Mouse (Mus musculus) ES-CJ7 (cell line): Measurements from ENCODE around the gene Ccdc12.
A peak's percentile ranks its signal among the peaks of the same experiment; 100 is the strongest.

Experiments used
- DNase-seq: peaks from one replicate; pipeline ENCODE4 v3.0.0; 2011; ENCODE audit warnings: low read depth, low spot score

Ccdc12 gene

GRCm38 (mm10) chr9:110742295-110742950 is 86.1 kb downstream of the Ccdc12 start:
- DNase-seq, result no peak

DNA sequence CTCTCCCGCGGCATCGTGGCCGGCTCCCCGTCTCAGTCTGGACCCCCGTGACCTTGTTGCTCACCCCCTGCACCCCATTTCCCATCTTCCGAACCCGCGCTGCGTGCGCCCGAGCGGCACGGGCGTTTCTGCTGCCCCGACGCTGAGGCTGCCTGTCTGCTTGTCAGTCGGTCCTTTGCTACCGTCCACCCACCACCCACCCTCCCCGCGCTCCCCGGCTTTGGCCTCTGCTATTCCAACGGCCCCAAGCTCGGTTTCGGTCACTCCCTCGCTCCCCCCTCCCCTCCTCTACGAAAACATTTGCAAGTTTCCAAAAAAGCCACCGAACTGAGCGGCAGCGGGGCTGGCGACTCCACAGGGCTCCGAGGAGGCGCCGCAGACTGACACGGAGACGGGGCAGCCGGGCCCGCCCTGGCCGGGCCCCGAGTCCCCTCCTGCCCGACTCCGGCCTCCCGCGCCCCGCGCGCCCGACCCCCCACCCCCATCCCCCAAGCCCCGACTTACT is 86.7 kb downstream of the Ccdc12 start:
- peak; percentile 46 for DNase-seq

GRCm38 (mm10) chr9:110743456-110744323 is 87.4 kb downstream of the Ccdc12 start:
- DNase-seq, result peak; percentile 42

DNA sequence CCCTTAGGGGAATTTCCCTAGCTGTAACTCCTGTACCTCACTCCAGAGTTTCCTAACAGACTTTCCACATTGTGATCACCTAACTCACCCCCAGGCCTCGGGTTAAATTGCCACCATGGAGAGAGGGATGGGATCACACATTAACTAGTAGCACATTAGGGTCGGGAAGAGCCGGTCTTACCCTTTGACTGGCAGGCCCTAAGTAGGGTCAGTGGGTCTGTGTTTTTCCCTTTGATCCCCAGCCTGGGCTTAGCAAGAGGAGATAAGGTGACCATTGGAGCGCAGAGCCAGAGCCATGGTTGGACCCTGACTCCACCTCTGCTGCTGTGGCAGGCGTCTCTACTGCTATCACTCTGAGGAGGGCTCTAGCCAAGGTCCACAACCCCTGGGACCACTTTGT is 89.4 kb downstream of the Ccdc12 start:
- DNase-seq, result no peak

DNA sequence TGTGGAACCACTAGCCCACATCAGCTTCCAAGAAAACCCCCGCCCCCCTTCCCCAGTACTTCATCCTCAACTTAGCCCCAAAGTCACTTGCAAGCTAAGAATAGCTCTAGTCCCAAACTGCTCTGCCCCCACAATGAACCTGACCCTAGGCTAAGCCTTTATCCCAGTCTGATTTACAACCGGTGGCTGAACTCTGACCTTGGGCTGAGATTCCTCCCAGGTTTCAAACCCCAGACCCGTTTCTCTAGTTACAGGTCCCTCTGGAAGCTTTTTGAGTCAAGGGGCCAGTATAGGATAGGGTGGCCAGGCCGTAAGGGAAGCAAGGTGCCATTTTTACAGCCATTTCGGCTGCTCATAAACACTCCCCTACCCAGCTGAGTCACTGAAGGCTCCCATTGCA is 89.9 kb downstream of the Ccdc12 start:
- no peak for DNase-seq

- no peak for DNase-seq
These were observed 90.7 kb downstream of the Ccdc12 start, which contains the start of gene Pth1r for GRCm38 (mm10) chr9:110746961-110747360. Gene Pth1r (minus strand): TSS chr9:110747145.

- DNase-seq, result no peak
These were observed 92.1 kb downstream of the Ccdc12 start for GRCm38 (mm10) chr9:110748451-110748850.

GRCm38 (mm10) chr9:110750404-110751187 is 94.3 kb downstream of the Ccdc12 start:
- DNase-seq, result no peak

GRCm38 (mm10) chr9:110751412-110751811 is 95.1 kb downstream of the Ccdc12 start:
- no peak for DNase-seq

GRCm38 (mm10) chr9:110752917-110753435 is 96.7 kb downstream of the Ccdc12 start:
- no peak for DNase-seq

GRCm38 (mm10) chr9:110753773-110754172 is 97.5 kb downstream of the Ccdc12 start:
- DNase-seq, result no peak

GRCm38 (mm10) chr9:110757816-110758215 is 101.5 kb downstream of the Ccdc12 start:
- no peak for DNase-seq

DNA sequence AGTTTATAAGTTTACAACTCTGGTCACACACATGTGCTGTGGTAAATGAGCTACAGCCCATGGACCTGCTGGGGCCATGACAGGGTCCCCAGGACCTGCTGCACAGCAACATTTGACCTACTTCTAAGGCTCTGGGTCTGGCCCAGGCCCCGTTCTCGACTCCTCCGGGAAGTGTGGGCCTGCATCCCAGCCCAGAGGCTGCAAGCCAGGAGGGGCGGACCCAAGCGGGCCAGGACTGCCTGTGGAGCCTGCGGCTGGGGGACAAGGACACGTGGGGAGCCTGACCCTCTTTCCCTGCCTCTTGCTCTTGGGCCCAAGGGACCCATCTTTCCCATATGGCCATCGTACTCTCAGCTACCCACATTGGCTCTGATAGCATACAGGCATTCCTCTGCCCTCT is 102.3 kb downstream of the Ccdc12 start:
- DNase-seq, result no peak

DNA sequence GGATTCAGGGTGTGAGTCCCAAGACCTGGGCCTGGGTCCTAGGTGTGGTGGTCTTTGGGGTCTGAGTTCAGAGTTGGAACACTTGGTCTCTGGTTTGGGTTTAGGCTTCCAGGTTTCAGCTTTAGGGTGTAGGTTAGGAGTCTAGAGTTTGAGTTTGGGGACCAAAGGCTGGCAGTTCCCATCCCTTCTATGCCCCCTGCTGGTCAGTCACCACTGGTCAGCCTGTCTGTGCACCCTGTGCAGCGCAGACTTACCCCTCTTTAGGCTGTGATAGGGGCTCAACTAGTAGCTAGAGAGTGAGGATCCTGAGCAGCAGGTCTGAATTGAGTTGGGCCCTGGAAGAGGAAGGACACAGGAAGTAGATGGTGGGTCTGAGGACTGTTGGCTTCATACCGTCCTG is 103.0 kb downstream of the Ccdc12 start:
- DNase-seq, result no peak

DNA sequence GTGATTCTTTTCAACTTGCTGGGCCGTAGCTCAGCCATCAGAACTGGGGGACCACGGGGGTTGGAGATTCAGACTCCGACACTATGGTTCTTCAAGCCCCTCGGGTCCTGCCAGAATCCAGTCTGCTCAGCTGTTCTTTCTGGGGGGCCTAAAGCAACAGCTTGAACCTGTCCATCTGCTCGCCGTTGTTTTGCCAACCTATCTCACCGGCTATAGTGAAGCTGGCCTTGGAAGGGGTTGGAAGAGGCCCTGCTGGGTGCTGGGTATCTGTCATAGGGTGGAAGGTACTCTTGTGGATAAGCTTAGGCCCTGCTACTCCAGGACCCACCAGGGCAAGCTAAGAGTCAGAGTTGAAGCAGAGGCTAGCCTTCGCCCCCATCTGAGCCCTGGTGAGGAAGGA is 104.6 kb downstream of the Ccdc12 start:
- DNase-seq, result no peak
